In genomic region chr10:39898874-39899371, GRCm38 (mm10) we compare ENCODE assay signal across 8 mouse cellular contexts. TPM values are rescaled to one million over a fixed set of nuclear protein-coding genes. Genes with fewer than 3 reads are reported as not detected.
DNase-seq lines count a peak whose midpoint lies in the region; ATAC-seq lines count a peak whose summit lies in the region.

Gene Mfsd4b4 (minus strand): TSS chr10:39899238.

- peak within 1 kb of the TSS; percentile 88 for H3K4me3 ChIP-seq in heart, embryonic 10.5 days
- peak within 1 kb of the TSS; percentile 75 for H3K4me3 ChIP-seq in kidney, embryonic 15.5 days (replicated peaks)

- H3K27me3 ChIP-seq in heart, embryonic 10.5 days (ENCODE audit: insufficient read depth, poor library complexity, severe bottlenecking), result no peaks in the 10 kb centered on the region
- H3K27me3 ChIP-seq in kidney, embryonic 15.5 days, result no peaks in the 10 kb centered on the region

- DNase-seq in A20 (ENCODE audit: low read depth, low spot score), result peak; percentile 84
- DNase-seq in brain, adult 2 months (ENCODE audit: low read depth, low spot score), result peak; percentile 98
- peak; percentile 97 for DNase-seq in heart, embryonic 10.5 days (ENCODE audit: low spot score)
- peak; percentile 91 for DNase-seq in liver
- peak; percentile 72 to 84 for DNase-seq in spleen, postnatal 4 days (ENCODE audit: low spot score in 2 of 2)

- peak within 1 kb of the TSS; percentile 97 for H3K27ac ChIP-seq in heart, embryonic 10.5 days
- peak within 1 kb of the TSS; percentile 92 for H3K27ac ChIP-seq in kidney, embryonic 15.5 days

- WGBS in heart, embryonic 10.5 days, result 2% methylated on average over 41 of the region's 41 CpGs
- 1% methylated on average over 41 of the region's 41 CpGs for WGBS in kidney, embryonic 15.5 days

- H3K36me3 ChIP-seq in heart, embryonic 10.5 days, result no peaks in the 10 kb centered on the region
- no peaks in the 10 kb centered on the region for H3K36me3 ChIP-seq in kidney, embryonic 15.5 days

- peak; percentile 74 for ATAC-seq in erythroblast, adult 5-6 weeks (replicated peaks; ENCODE audit: low FRiP score, poor library complexity, severe bottlenecking)
- peak; percentile 99 for ATAC-seq in kidney, embryonic 15.5 days (replicated peaks; ENCODE audit: low FRiP score)
- peak; percentile 77; the same call in 1 of the 2 replicates for ATAC-seq in monocyte, adult 5-6 weeks (replicated peaks; ENCODE audit: insufficient number of reproducible peaks, low FRiP score, low TSS enrichment, poor library complexity, severe bottlenecking)

- peak within 1 kb of the TSS; percentile 74 for H3K4me2 ChIP-seq in kidney, embryonic 15.5 days

- H3K9ac ChIP-seq in kidney, embryonic 15.5 days, result peak within 1 kb of the TSS; percentile 73

- no peaks in the 10 kb centered on the region for H3K9me3 ChIP-seq in heart, embryonic 10.5 days
- no peaks in the 10 kb centered on the region for H3K9me3 ChIP-seq in kidney, embryonic 15.5 days (replicated peaks)

- peaks cover 27% of the 10 kb centered on the region for H3K4me1 ChIP-seq in heart, embryonic 10.5 days
- peaks cover 12% of the 10 kb centered on the region for H3K4me1 ChIP-seq in kidney, embryonic 15.5 days

RNA-seq across cellular contexts. Expression of gene Mfsd4b4, which starts in this region (rescaled TPM):
- not detected in 2 replicates for total RNA-seq in erythroblast, adult 5-6 weeks (2015; ENCODE audit: low replicate concordance)
- 0.28 and 1.3 TPM in 2 replicates for total RNA-seq in erythroblast, adult 5-6 weeks (2017; ENCODE audit: low replicate concordance)
- polyA plus RNA-seq in heart, embryonic 10.5 days (2016; fragmentation: Nextera tagmentation; extraction: Ambion mirVana), result 4.6 and 4.9 TPM in 2 replicates
- polyA plus RNA-seq in kidney, embryonic 15.5 days (2015; fragmentation: Nextera tagmentation; extraction: Ambion mirVana), result 5.6 and 5.7 TPM in 2 replicates
- total RNA-seq in monocyte, adult 5-6 weeks (2017), result 0.76 to 2.6 TPM (median 1.7 TPM) in 3 replicates

Comparison
In these comparisons a context has a peak if more than half of its experiments do, and no peak if none do; other contexts are left out.
1. Peak in every context shown above with its lines: DNase-seq, ATAC-seq, H3K4me3 ChIP-seq and H3K27ac ChIP-seq.